Mouse (Mus musculus) T-helper 2 cell (primary cell): ENCODE measurements around the gene Ndc1.

Experiments used
- in situ Hi-C: fragments of 300-600 bp; cut with MboI, MseI; formaldehyde crosslinking; loops from one replicate; pipeline ENCODE4 v1.15.1; 2025; ENCODE audit warnings: high pct_unique_total_duplicates

Ndc1 gene

GRCm38 (mm10) chr4:107440306-107440705 lies 72.7 kb downstream of the Ndc1 start:
- in situ Hi-C loops, result no loop called here

- in situ Hi-C loops, result no loop called here
Measured at GRCm38 (mm10) chr4:107442288-107442687, 74.7 kb downstream of the Ndc1 start.

GRCm38 (mm10) chr4:107442891-107443483 lies 75.4 kb downstream of the Ndc1 start:
- in situ Hi-C loops, result no loop called here

DNA sequence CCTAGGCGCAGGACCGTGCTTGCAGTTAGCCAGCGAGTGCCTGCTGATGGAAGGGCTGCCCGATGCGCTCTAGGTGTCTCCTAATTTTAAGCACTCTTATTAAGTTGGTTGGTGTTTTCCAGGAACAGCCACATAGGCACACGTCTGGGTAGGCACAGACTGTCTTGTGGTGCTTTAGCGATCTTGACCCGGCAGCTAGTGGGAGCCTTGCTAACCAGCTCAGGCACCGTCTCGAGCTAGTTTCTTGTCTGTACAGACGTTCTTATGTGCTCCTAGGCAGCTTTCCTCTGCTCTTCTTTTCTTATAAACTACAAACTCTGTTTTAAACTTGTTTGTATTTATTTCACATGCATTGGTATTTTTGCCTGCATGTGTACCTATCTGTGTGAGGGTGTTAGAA lies 76.0 kb downstream of the Ndc1 start:
- in situ Hi-C loops, result no loop called here

GRCm38 (mm10) chr4:107448481-107448880 lies 80.9 kb downstream of the Ndc1 start:
- in situ Hi-C loops, result no loop called here

DNA sequence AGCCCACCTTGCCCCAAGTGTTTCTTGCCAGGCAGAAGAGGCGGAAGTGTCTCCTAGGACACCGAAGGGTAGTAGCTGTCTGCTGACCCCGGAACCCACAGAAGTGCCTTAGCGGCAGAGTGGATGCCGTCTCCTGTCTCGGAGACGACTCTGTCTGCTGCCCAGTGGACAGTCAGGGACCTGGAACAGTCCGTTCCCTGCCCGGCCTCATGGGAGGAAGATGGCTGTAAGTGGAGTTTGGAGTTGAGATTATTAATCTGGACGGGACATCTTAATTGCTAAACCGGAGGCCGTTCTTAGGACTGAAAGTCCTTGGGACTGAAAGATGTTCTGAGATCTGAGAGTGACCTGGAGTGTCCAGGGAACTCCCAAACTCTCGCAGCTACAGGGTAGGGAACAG lies 81.9 kb downstream of the Ndc1 start:
- in situ Hi-C loops, result no loop called here

DNA sequence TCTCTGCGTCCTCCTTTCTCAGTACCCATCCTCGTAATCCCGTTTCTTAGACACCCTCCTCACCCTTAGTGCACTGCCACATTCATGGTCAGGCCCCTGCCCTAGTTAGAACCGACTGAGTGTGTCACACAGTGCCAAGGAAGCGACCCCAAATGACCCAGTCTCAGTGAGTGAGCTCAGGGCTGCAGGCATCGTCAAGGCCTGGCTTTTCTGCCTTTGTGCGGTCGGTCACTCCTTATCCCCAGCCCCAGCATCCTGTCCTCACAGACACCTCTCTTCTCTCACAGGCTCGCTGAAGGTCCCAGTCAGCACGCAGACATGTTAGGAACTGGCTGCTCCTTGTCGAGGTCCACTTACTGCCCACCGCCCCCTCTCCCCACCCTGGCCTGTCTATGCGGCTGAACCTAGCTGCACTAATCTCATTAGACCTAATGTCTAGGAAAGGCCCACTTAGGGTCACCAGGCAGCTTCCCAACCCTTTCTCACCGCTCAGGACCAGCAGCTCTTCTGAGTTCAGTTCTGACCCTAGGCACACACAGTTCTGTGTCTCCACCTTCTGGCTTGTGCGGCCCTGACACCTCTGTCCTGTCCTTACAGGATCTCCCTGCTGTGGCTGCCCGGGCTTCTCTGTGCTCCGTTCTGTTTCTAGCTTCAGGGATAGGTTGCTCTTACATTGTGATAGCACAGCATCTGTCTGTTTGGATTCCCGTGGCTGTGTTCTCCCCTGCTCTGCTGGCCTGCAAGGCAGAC lies 84.9 kb downstream of the Ndc1 start:
- in situ Hi-C loops, result no loop called here

GRCm38 (mm10) chr4:107453141-107453984 lies 85.8 kb downstream of the Ndc1 start:
- in situ Hi-C loops, result no loop called here

DNA sequence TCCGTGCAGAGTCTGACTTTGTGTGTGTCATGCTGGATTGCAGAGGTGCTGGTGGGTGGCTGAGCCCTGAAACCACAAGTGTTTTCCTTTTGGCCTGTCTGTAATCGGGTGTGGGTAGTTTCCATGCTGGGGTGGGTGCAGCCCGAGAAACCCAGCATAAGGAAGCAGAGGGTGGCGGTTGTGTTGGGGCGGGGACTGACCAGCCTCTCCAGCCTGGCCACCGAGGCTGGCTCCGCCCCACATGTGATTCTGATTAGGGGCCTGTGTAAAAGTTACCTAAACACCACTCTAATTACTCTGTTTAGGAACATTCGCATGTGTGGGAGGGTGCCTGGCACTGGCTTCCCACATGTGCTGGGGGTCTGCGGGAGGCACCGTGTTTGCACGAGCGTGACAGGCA lies 90.0 kb downstream of the Ndc1 start:
- in situ Hi-C loops, result no loop called here

- in situ Hi-C loops, result no loop called here
Measured at GRCm38 (mm10) chr4:107458907-107459306, 91.3 kb downstream of the Ndc1 start.

GRCm38 (mm10) chr4:107459461-107459860 lies 91.9 kb downstream of the Ndc1 start:
- in situ Hi-C loops, result no loop called here

DNA sequence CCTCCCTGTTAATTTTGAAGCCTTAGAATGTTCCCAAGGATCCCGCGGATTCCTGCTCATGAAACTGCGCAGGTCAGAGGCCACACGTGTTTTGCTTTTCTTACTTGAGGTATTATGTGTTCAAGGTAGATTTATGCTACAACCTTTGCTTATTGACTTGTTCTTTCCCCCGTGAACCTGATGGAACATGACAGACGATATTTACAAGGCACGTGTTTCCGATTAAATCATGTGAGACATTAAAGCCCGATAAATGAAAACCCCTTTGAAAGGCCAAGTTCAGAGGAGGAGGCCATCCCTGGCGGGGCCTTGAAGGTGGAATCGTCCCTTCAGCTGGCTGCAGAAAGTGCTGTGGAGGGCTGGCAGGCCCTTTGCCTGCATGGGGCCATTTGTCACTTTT lies 92.9 kb downstream of the Ndc1 start:
- in situ Hi-C loops, result no loop called here
